Mouse (Mus musculus) neural tube, embryonic 14.5 days (tissue): ENCODE data around the gene Dab2ip. TPM values are rescaled to one million over a fixed set of nuclear protein-coding genes. Genes with fewer than 3 reads are reported as not detected.

Experiments used
- ATAC-seq: fragments of 200-750 bp; cut with Nextera tagmentation; 2 replicates; pipeline ENCODE4 v1.8.0; 2017; ENCODE audit warnings: low read depth, mild to moderate bottlenecking, moderate TSS enrichment, moderate library complexity
- H3K27ac ChIP-seq: fragments of 300-500 bp; sonication (generic); 2 replicates; pipeline ENCODE4 v1.5.1; 2014; ENCODE audit warnings: low read depth, mild to moderate bottlenecking, control low read depth, low read length, moderate library complexity, mixed read lengths
- H3K27me3 ChIP-seq: fragments of 300-500 bp; sonication (generic); 2 replicates; pipeline ENCODE4 v1.6.1; 2014; ENCODE audit warnings: low read length; ENCODE audit not compliant: control insufficient read depth, insufficient read depth
- H3K36me3 ChIP-seq: fragments of 300-500 bp; sonication (generic); 2 replicates; pipeline ENCODE4 v1.6.1; 2014; ENCODE audit warnings: low read length, mixed read lengths; ENCODE audit not compliant: control insufficient read depth, insufficient read depth
- H3K4me1 ChIP-seq: fragments of 300-500 bp; sonication (generic); 2 replicates; pipeline ENCODE4 v1.6.1; 2014; ENCODE audit warnings: low read length; ENCODE audit not compliant: control insufficient read depth, insufficient read depth
- H3K4me2 ChIP-seq: fragments of 300-500 bp; sonication (generic); 2 replicates; pipeline ENCODE4 v1.6.1; 2014; ENCODE audit warnings: mild to moderate bottlenecking, low read depth, low read length, control low read depth
- H3K4me3 ChIP-seq: fragments of 300-500 bp; sonication (generic); 2 replicates; pipeline ENCODE4 v1.5.1; 2014; ENCODE audit warnings: low read depth, low read length, control low read depth, mixed read lengths
- H3K9ac ChIP-seq: fragments of 300-500 bp; sonication (generic); replicated peaks from 2 replicates; pipeline ENCODE4 v1.6.1; 2014; ENCODE audit warnings: low read depth, mild to moderate bottlenecking, control low read depth, low read length, mixed read lengths
- H3K9me3 ChIP-seq: fragments of 300-500 bp; sonication (generic); 2 replicates; pipeline ENCODE4 v1.6.1; 2016; ENCODE audit warnings: low read length; ENCODE audit not compliant: control insufficient read depth
- WGBS: fragments of 180-500 bp; shearing (Covaris S2); extraction: QIAGEN DNeasy Blood & Tissue Kit; methylation state at CpG from one replicate; pipeline ENCODE4 v1.1.7; 2014; 5-methylcytosine and 5-hydroxymethylcytosine counted together
- polyA plus RNA-seq: library from polyadenylated mRNA; unstranded; fragments of >200 nt; fragmentation: Nextera tagmentation; extraction: Ambion mirVana; gene quantifications from 2 replicates; pipeline ENCODE4 v1.2.1, GENCODE M21; 2014

The Dab2ip gene
- polyA plus RNA-seq, 1 experiment from 2014 or later, result 48.5 TPM

DNA sequence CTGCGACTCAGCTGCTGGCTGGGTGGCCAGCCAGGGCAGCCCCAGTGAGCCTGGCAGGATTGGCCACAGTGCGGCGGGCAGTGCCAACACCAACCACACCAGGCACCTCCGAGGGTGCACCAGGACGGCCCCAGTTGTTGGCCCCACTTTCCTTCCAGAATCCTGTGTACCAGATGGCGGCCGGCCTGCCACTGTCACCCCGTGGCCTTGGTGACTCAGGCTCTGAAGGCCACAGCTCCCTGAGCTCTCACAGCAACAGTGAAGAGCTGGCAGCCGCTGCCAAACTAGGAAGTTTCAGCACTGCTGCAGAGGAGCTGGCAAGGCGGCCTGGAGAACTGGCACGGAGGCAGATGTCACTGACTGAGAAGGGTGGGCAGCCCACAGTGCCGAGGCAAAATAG lies 162.0 kb downstream of the Dab2ip start:
- H3K4me2 ChIP-seq, result no peak overlapping the region
- H3K4me1 ChIP-seq, result no peaks in the 10 kb centered on the region
- no peak overlapping the region for H3K4me3 ChIP-seq
- peaks cover 60% of the 10 kb centered on the region for H3K36me3 ChIP-seq
- H3K27ac ChIP-seq, result no peak overlapping the region
- no peak for ATAC-seq
- H3K9ac ChIP-seq, result no peak overlapping the region
- whole genome bisulfite sequencing, result 94% methylated on average over 10 of the region's 12 CpGs
- H3K27me3 ChIP-seq, result no peaks in the 10 kb centered on the region
- no peaks in the 10 kb centered on the region for H3K9me3 ChIP-seq

DNA sequence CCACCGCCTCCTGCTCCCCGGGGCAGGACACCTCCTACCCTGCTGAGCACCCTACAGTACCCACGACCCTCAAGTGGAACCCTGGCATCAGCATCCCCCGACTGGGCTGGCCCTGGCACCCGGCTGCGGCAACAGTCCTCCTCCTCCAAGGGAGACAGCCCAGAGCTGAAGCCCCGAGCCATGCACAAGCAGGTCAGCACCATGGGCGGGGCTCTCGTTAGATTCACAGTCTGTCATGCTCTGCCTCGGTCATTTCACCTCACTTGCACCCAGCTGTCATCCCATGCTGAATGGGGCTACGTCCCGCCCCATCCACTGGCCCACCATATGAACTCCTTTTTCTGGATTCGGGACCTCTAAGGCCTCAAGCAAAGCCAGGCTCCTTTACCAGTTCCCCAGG lies 162.5 kb downstream of the Dab2ip start:
- Histone ChIP-seq H3K36me3 (peaks cover 57% of the 10 kb centered on the region), H3K9me3 (no peaks in the 10 kb centered on the region), H3K27ac (no peak overlapping the region), H3K9ac (no peak overlapping the region), H3K27me3 (no peaks in the 10 kb centered on the region), H3K4me3 (no peak overlapping the region), H3K4me1 (no peaks in the 10 kb centered on the region), H3K4me2 (no peak overlapping the region)
- 92% methylated on average over 13 of the region's 13 CpGs for WGBS
- ATAC-seq, result no peak

GRCm38 (mm10) chr2:35720956-35721355 lies 162.9 kb downstream of the Dab2ip start:
- Histone ChIP-seq H3K4me3 (no peak overlapping the region), H3K4me1 (no peaks in the 10 kb centered on the region), H3K27ac (no peak overlapping the region), H3K27me3 (no peaks in the 10 kb centered on the region), H3K9ac (no peak overlapping the region), H3K36me3 (peaks cover 54% of the 10 kb centered on the region), H3K9me3 (no peaks in the 10 kb centered on the region), H3K4me2 (no peak overlapping the region)
- 95% methylated on average over 9 of the region's 9 CpGs for WGBS
- no peak for ATAC-seq

DNA sequence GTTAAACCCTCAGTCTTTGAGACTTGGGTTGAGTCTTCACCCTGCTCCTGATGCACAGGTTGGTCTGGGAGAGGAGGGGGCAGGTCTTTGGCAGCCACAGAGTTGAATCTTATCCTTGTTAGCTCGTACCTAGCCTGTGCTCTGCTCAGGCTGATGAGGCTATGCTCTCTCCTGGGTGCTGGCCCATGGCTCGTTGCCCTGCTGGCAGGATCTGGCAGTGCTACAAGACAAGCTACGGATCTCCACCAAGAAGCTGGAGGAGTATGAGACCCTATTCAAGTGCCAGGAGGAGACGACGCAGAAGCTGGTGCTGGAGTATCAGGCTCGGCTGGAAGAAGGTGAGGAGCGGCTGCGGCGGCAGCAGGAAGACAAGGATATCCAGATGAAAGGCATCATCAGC lies 164.8 kb downstream of the Dab2ip start:
- Histone ChIP-seq H3K36me3 (peaks cover 47% of the 10 kb centered on the region), H3K9me3 (no peaks in the 10 kb centered on the region), H3K4me2 (no peak overlapping the region), H3K4me1 (no peaks in the 10 kb centered on the region), H3K27me3 (no peaks in the 10 kb centered on the region), H3K9ac (no peak overlapping the region), H3K27ac (no peak overlapping the region), H3K4me3 (no peak overlapping the region)
- no peak for ATAC-seq
- WGBS, result 92% methylated on average over 9 of the region's 9 CpGs

GRCm38 (mm10) chr2:35723267-35723666 lies 165.2 kb downstream of the Dab2ip start:
- Histone ChIP-seq H3K9ac (no peak overlapping the region), H3K9me3 (no peaks in the 10 kb centered on the region), H3K4me3 (no peak overlapping the region), H3K27me3 (no peaks in the 10 kb centered on the region), H3K27ac (no peak overlapping the region), H3K4me2 (no peak overlapping the region), H3K4me1 (no peaks in the 10 kb centered on the region), H3K36me3 (peaks cover 45% of the 10 kb centered on the region)
- no peak for ATAC-seq
- over 99% methylated on average over 6 of the region's 6 CpGs for WGBS

GRCm38 (mm10) chr2:35723691-35724090 lies 165.6 kb downstream of the Dab2ip start:
- ATAC-seq, result no peak
- peaks cover 2% of the 10 kb centered on the region; the same call in 1 of the 2 replicates for H3K4me1 ChIP-seq
- H3K4me3 ChIP-seq, result no peak overlapping the region
- WGBS, result 73% methylated on average over 7 of the region's 7 CpGs
- H3K36me3 ChIP-seq, result peaks cover 50% of the 10 kb centered on the region
- H3K27me3 ChIP-seq, result no peaks in the 10 kb centered on the region
- no peak overlapping the region for H3K27ac ChIP-seq
- H3K9me3 ChIP-seq, result no peaks in the 10 kb centered on the region
- no peak overlapping the region for H3K9ac ChIP-seq
- no peak overlapping the region for H3K4me2 ChIP-seq

DNA sequence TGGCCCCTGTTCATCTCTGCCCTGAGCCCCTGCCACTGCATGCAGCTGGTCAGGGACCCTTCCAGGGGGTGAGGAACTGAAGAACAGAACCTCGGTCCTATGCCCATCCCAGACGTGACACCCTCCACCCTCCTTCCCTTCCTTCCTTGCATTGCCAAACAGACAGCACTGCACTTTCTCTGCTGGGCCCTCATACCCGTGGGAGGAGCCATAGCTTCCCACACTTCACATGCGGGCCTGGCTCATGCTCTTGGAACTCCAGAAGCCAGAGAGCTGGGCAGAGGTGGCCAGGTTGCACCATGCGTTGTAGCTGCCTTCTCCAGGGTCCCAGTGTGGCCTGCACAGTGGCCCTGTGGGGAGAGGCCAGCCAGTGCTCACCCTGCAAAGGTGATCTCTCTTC lies 170.6 kb downstream of the Dab2ip start:
- Histone ChIP-seq H3K36me3 (peaks cover 21% of the 10 kb centered on the region), H3K4me3 (no peak overlapping the region), H3K27ac (no peak overlapping the region; the same call in 1 of the 2 replicates), H3K9me3 (no peaks in the 10 kb centered on the region), H3K9ac (0 out of 2 replicates have a peak overlapping the region, but pooled peaks have one; percentile 11), H3K4me1 (peaks cover 11% of the 10 kb centered on the region; the same call in 1 of the 2 replicates), H3K27me3 (no peaks in the 10 kb centered on the region), H3K4me2 (no peak overlapping the region)
- 63% methylated on average over 5 of the region's 5 CpGs for WGBS
- no peak for ATAC-seq

DNA sequence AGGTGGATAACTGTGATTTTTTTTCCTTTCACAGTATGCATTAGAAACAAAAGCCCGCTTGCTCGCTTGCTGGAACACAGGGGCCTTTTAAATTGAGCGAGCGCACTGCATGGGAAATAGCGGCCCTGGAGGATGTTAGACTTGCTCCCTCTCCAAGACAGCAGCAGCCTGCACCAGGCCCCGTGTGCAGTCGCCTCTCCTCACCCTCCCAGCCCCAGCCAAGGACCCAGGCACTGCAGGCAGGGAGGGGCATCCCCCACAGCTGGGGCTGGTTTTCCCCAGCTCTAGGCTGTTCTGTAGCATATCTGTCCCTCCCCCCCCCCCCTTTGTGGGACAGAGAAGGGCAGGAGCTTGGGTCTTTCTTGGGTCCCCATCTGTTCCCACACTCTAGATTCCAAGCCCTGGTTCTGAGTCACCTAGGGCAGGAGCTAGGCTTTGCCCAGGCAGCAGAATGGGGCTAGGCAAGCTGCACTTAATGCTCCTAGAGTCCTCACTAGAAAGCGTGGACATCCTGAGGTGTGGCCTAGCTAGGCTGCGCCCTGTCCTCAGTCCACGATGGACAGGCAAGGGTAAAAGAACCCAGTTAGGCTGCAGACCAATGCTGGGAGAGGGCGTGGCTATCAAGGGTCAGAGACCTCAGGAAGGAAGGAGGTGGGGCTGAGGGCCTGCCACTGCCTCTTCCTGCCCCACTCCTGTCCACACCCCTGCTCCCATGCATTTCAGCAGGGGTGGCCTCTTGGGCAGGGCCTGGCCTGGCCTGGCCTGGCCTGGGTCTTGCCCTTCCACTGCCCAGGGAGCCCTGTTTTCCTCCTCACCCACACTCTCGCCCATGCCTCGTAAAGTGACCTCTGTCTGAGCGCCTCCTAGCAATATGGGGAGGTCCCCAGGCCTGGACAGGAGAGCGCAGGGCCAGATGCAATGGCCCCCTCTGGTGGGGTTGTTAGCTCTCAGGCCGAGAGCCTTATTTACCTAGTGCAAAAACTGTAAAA lies 171.3 kb downstream of the Dab2ip start:
- peaks cover 18% of the 10 kb centered on the region for H3K36me3 ChIP-seq
- ATAC-seq, result no peak; the same call in 1 of the 2 replicates
- peaks cover 11% of the 10 kb centered on the region; the same call in 1 of the 2 replicates for H3K4me1 ChIP-seq

More for the DNA sequence above, 171.3 kb downstream of the Dab2ip start:
- no peaks in the 10 kb centered on the region for H3K9me3 ChIP-seq
- 47% methylated on average over 16 of the region's 16 CpGs for WGBS
- no peak overlapping the region for H3K4me3 ChIP-seq
- peak overlapping the region; percentile 34; the same call in 1 of the 2 replicates for H3K27ac ChIP-seq
- H3K27me3 ChIP-seq, result no peaks in the 10 kb centered on the region
- H3K4me2 ChIP-seq, result no peak overlapping the region
- H3K9ac ChIP-seq, result 0 out of 2 replicates have a peak overlapping the region, but pooled peaks have one; percentile 11
